Mouse (Mus musculus): ENCODE measurements at regions not wholly inside any gene's neighbourhood (a gene's known extent, or its start where the extent isn't known, plus 50 kb on each side); places are given as distances from the start of the nearest gene placed in this dataset.
"Not testable (repeated sequence)": the region's sequence is repeated elsewhere in the genome, so short reads cannot be mapped to it uniquely, and the experiment has no call there.

- not testable (repeated sequence) for H3K27ac ChIP-seq (replicated peaks); H3K9me3 ChIP-seq; H3K4me3 ChIP-seq; H3K9ac ChIP-seq; ATAC-seq (ENCODE audit: extremely low read depth, insufficient number of reproducible peaks, low FRiP score, low TSS enrichment); H3K36me3 ChIP-seq; H3K27me3 ChIP-seq (replicated peaks); H3K4me1 ChIP-seq; H3K4me2 ChIP-seq
- no CpG with 5 or more reads among the region's 1 CpGs for WGBS
Observed at GRCm38 (mm10) chr8:20495542-20495941, 119.2 kb upstream of the Gm21119 start.

DNA sequence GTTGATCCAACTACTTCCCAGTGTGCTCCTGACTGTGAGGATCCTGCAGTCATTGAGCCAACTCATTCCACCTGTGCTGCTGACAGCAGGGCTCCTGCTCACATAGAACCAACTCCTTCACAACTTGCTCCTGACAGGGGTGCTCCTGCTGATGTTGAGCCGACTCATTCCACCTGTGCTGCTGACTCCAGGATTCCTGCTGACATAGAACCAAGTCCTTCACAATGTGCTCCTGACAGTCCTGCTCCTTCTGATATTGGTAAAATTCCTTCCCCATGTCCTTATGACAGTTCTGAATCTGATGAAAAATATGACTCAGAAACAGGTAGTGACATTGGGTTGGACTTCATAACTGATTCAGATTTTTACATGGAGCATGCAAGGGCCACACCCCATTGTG, 100.8 kb upstream of the Gm21119 start:
- WGBS: 51% methylated on average over 1 of the region's 1 CpGs
- H3K4me2 ChIP-seq; H3K9me3 ChIP-seq; H3K27me3 ChIP-seq (replicated peaks); H3K36me3 ChIP-seq; ATAC-seq (ENCODE audit: extremely low read depth, insufficient number of reproducible peaks, low FRiP score, low TSS enrichment); H3K4me3 ChIP-seq; H3K9ac ChIP-seq; H3K27ac ChIP-seq (replicated peaks); H3K4me1 ChIP-seq: not testable (repeated sequence)

GRCm38 (mm10) chr8:20516324-20516830, 98.3 kb upstream of the Gm21119 start:
- not testable (repeated sequence) for ATAC-seq (ENCODE audit: extremely low read depth, insufficient number of reproducible peaks, low FRiP score, low TSS enrichment)

GRCm38 (mm10) chr8:20517551-20517950, 97.2 kb upstream of the Gm21119 start:
- not testable (repeated sequence) for H3K9me3 ChIP-seq; H3K27me3 ChIP-seq (replicated peaks); H3K4me2 ChIP-seq; ATAC-seq (ENCODE audit: extremely low read depth, insufficient number of reproducible peaks, low FRiP score, low TSS enrichment); H3K4me3 ChIP-seq; H3K9ac ChIP-seq; H3K36me3 ChIP-seq; H3K27ac ChIP-seq (replicated peaks); H3K4me1 ChIP-seq
- 27% methylated on average over 1 of the region's 1 CpGs for WGBS

More at GRCm38 (mm10) chr8:20516324-20516830, 98.3 kb upstream of the Gm21119 start:
- H3K4me2 ChIP-seq; H3K27me3 ChIP-seq (replicated peaks); H3K4me3 ChIP-seq; H3K27ac ChIP-seq (replicated peaks); H3K36me3 ChIP-seq; H3K9ac ChIP-seq; H3K4me1 ChIP-seq; H3K9me3 ChIP-seq: not testable (repeated sequence)
- WGBS: 52% methylated on average over 3 of the region's 3 CpGs

DNA sequence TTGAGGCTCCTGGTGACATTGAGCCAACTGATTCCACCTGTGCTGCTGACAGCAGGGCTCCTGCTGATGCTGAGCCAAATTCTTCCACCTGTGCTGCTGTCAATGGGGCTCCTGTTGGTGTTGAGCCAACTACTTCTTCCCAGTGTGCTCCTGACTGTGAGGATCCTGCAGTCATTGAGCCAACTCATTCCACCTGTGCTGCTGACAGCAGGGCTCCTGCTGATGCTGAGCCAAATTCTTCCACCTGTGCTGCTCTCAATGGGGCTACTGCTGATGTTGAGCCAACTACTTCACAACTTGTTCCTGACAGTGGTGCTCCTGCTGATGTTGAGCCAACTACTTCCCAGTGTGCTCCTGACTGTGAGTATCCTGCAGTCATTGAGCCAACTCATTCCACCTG, 90.2 kb upstream of the Gm21119 start:
- not testable (repeated sequence) for ATAC-seq (ENCODE audit: extremely low read depth, insufficient number of reproducible peaks, low FRiP score, low TSS enrichment); H3K27me3 ChIP-seq (replicated peaks); H3K9me3 ChIP-seq; H3K4me2 ChIP-seq; H3K36me3 ChIP-seq; H3K4me3 ChIP-seq; H3K27ac ChIP-seq (replicated peaks); H3K9ac ChIP-seq; H3K4me1 ChIP-seq

DNA sequence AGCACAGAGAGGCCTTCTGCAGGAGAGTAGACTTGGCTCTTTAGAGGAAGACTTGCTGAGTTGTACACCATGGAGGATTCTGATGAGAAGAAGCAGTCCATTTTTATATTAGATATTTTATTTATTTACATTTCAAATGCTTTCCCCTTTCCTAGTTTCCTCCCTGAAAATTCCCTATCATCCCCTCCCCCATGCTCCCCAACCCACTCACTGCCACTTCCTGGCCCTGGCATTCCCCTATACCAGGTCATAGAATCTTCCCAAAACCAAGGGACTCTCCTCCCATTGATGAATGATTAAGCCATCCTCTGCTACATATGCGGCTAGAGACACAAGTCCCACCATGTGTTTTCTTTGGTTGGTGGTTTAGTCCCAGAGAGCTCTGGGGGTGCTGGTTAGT, 85.7 kb upstream of the Gm21119 start:
- H3K9ac ChIP-seq; H3K9me3 ChIP-seq; H3K4me1 ChIP-seq; ATAC-seq (ENCODE audit: extremely low read depth, insufficient number of reproducible peaks, low FRiP score, low TSS enrichment); H3K4me3 ChIP-seq; H3K27ac ChIP-seq (replicated peaks); H3K27me3 ChIP-seq (replicated peaks); H3K36me3 ChIP-seq; H3K4me2 ChIP-seq: not testable (repeated sequence)
- WGBS: no CpG with 5 or more reads among the region's 1 CpGs

DNA sequence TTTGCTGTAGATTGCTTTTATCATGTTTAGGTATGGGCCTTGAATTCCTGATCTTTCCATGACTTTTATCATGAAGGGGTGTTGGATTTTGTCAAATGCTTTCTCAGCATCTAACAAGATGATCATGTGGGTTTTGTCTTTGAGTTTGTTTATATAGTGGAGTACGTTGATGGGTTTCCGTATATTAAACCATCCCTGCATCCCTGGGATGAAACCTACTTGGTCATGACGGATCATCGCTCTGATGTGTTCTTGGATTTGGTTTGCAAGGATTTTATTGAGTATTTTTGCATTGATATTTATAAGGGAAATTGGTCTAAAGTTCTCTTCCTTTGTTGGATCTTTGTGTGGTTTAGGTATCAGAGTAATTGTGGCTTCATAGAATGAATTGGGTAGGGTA, 75.7 kb upstream of the Gm21119 start:
- 85% methylated on average over 4 of the region's 4 CpGs for WGBS
- H3K4me3 ChIP-seq; H3K27ac ChIP-seq (replicated peaks); H3K9me3 ChIP-seq; H3K4me2 ChIP-seq; ATAC-seq (ENCODE audit: extremely low read depth, insufficient number of reproducible peaks, low FRiP score, low TSS enrichment); H3K27me3 ChIP-seq (replicated peaks); H3K9ac ChIP-seq; H3K36me3 ChIP-seq; H3K4me1 ChIP-seq: not testable (repeated sequence)

DNA sequence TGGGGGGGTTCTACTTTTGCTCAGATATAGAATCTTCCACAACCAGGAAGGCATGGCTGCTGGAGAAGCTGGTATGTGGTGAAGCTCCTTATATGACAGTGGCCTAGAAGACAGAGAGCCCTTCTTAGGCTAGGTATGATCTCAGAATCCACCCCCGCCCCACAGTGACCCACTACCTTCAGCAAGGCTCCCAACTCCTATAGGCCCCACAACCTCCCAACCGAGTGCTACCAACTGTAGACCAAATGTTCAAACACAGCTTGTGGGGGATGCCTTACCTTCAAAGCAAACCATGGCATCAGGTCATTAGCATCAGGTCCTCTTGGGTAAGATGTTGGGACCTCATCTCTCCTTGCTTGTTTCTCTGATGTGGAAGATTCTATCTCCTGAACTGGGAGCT, 70.6 kb upstream of the Gm21119 start:
- not testable (repeated sequence) for H3K9me3 ChIP-seq; H3K4me1 ChIP-seq; H3K27me3 ChIP-seq (replicated peaks); H3K36me3 ChIP-seq; ATAC-seq (ENCODE audit: extremely low read depth, insufficient number of reproducible peaks, low FRiP score, low TSS enrichment); H3K27ac ChIP-seq (replicated peaks); H3K9ac ChIP-seq; H3K4me3 ChIP-seq; H3K4me2 ChIP-seq
- 65% methylated on average over 2 of the region's 2 CpGs for WGBS

DNA sequence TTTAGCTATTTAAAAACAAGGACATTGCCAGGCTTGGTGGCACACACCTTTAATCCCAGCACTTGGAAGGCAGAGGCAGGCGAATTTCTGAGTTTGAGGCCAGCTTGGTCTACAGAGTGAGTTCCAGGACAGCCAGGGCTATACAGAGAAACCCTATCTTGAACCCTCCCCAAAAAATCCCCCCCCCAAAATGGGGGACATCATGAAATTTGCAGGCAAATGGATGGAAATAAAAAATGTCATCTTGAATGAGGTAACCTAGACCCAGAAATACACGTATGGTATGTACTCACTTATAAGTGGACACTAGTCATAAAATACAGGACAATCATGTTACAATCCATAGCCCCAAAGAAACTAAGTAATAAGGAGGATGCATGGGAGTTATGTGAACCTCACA, 69.4 kb upstream of the Gm21119 start:
- H3K36me3 ChIP-seq; H3K27me3 ChIP-seq (replicated peaks); H3K4me2 ChIP-seq; H3K4me3 ChIP-seq; H3K4me1 ChIP-seq; ATAC-seq (ENCODE audit: extremely low read depth, insufficient number of reproducible peaks, low FRiP score, low TSS enrichment); H3K9ac ChIP-seq; H3K27ac ChIP-seq (replicated peaks); H3K9me3 ChIP-seq: not testable (repeated sequence)
- WGBS: 50% methylated on average over 1 of the region's 2 CpGs

- not testable (repeated sequence) for H3K36me3 ChIP-seq; H3K4me3 ChIP-seq; H3K4me1 ChIP-seq; H3K27me3 ChIP-seq (replicated peaks); ATAC-seq (ENCODE audit: extremely low read depth, insufficient number of reproducible peaks, low FRiP score, low TSS enrichment); H3K9ac ChIP-seq; H3K4me2 ChIP-seq; H3K27ac ChIP-seq (replicated peaks); H3K9me3 ChIP-seq
- 100% methylated on average over 1 of the region's 3 CpGs for WGBS
Observed at GRCm38 (mm10) chr8:20546401-20546800, 68.3 kb upstream of the Gm21119 start.

- peak overlapping the region; percentile 65 for H3K4me2 ChIP-seq
- H3K4me1 ChIP-seq; H3K9me3 ChIP-seq; H3K27me3 ChIP-seq (replicated peaks); H3K36me3 ChIP-seq: not testable (repeated sequence)
- H3K4me3 ChIP-seq: peak overlapping the region; percentile 69
- H3K27ac ChIP-seq (replicated peaks): peak overlapping the region; percentile 84
- H3K9ac ChIP-seq: peak overlapping the region; percentile 91
- 4% methylated on average over 64 of the region's 64 CpGs for WGBS
- peak; percentile 94 for ATAC-seq (ENCODE audit: extremely low read depth, insufficient number of reproducible peaks, low FRiP score, low TSS enrichment)
Observed at GRCm38 (mm10) chr8:20550054-20550778, 64.5 kb upstream of the Gm21119 start.

- not testable (repeated sequence) for H3K9me3 ChIP-seq; H3K9ac ChIP-seq; H3K4me2 ChIP-seq; H3K36me3 ChIP-seq; H3K4me3 ChIP-seq; H3K27ac ChIP-seq (replicated peaks); H3K27me3 ChIP-seq (replicated peaks); H3K4me1 ChIP-seq
- no CpG with 5 or more reads among the region's 6 CpGs for WGBS
- peak; percentile 28; the same call in 1 of the 2 replicates for ATAC-seq (ENCODE audit: extremely low read depth, insufficient number of reproducible peaks, low FRiP score, low TSS enrichment)
Observed at GRCm38 (mm10) chr8:20556501-20557181, 58.1 kb upstream of the Gm21119 start.

Measured in heart, embryonic 13.5 days (tissue).